Mouse (Mus musculus) embryonic facial prominence, embryonic 10.5 days (tissue): ENCODE results near the gene Nemp2. TPM values are rescaled to one million over a fixed set of nuclear protein-coding genes. Genes with fewer than 3 reads are reported as not detected.

ENCODE experiments used
- DNase-seq: peaks from one replicate; pipeline ENCODE4 v3.0.0-alpha.2; 2017; ENCODE audit warnings: low spot score
- H3K27ac ChIP-seq: fragments of 300-500 bp; sonication (generic); replicated peaks from 2 replicates; pipeline ENCODE4 v1.5.1; 2016; ENCODE audit warnings: mild to moderate bottlenecking
- H3K27me3 ChIP-seq: fragments of 300-500 bp; sonication (generic); replicated peaks from 2 replicates; pipeline ENCODE4 v1.6.1; 2016; ENCODE audit warnings: low read depth, mild to moderate bottlenecking; ENCODE audit not compliant: poor library complexity, severe bottlenecking
- H3K36me3 ChIP-seq: fragments of 300-500 bp; sonication (generic); replicated peaks from 2 replicates; pipeline ENCODE4 v1.6.1; 2016; ENCODE audit warnings: mild to moderate bottlenecking, moderate library complexity
- H3K4me1 ChIP-seq: fragments of 300-500 bp; sonication (generic); 2 replicates; pipeline ENCODE4 v1.6.1; 2016
- H3K4me3 ChIP-seq: fragments of 300-500 bp; sonication (generic); 2 replicates; pipeline ENCODE4 v1.5.1; 2016; ENCODE audit warnings: mild to moderate bottlenecking, moderate library complexity
- H3K9me3 ChIP-seq: fragments of 300-500 bp; sonication (generic); 2 replicates; pipeline ENCODE4 v1.6.1; 2016; ENCODE audit warnings: mild to moderate bottlenecking
- WGBS: fragments of 180-500 bp; shearing (Covaris S2); methylation state at CpG from one replicate; pipeline ENCODE4 v1.1.7; 2016; 5-methylcytosine and 5-hydroxymethylcytosine counted together
- polyA plus RNA-seq: library from polyadenylated mRNA; unstranded; fragments of >200 nt; fragmentation: Nextera tagmentation; extraction: Ambion mirVana; gene quantifications from 2 replicates; pipeline ENCODE4 v1.2.1, GENCODE M21; 2016

Gene Nemp2
- polyA plus RNA-seq, 1 experiment from 2014 or later = 9.4 TPM

DNA sequence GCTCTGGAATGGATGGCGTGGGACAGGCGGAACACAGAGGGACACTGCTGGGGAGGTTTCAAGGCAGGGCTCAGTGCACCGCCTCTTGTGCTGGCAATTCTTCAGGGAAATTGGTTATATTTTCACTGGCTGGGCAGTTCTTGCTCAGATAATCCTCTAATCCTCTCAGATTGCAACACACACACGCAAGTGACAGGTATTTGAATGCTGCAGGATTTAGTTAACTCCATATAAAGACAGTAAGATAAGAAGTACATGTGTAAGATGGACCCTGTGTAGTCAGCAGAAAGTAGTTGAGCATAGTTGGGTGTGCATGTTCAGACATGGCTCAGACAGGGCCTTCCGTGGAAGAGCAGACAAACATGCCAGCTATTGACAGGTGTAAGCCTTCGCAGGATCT lies 3.7 kb downstream of the Nemp2 start:
- Histone ChIP-seq H3K9me3 (no peaks in the 10 kb centered on the region), H3K4me3 (no peak overlapping the region), H3K27me3 (no peaks in the 10 kb centered on the region), H3K4me1 (peaks cover 11% of the 10 kb centered on the region), H3K36me3 (peaks cover 38% of the 10 kb centered on the region), H3K27ac (no peak overlapping the region)
- no peak for DNase-seq
- 90% methylated on average over 6 of the region's 6 CpGs for whole genome bisulfite sequencing

DNA sequence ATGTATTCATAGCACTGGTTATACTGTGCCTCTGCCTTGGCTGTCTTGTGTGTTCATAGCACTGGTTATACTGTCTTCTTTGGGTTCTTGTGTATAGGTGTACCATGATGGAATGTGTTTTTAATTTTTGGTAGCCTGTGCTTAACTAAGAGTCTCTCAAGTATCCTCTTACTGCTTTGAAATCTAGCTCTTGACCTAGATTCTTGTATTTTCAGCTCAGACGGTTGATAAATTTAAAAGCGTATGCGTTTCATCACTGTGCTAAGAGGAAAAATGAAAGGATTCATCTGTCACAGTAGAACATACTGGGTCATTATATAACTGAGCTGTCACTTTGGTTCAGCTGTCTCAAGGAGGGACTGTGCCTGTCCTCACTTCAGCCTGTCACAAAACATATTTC lies 5.4 kb downstream of the Nemp2 start:
- WGBS = 95% methylated on average over 3 of the region's 3 CpGs
- Histone ChIP-seq H3K36me3 (peaks cover 51% of the 10 kb centered on the region), H3K4me3 (no peak overlapping the region), H3K27ac (no peak overlapping the region), H3K27me3 (no peaks in the 10 kb centered on the region), H3K4me1 (peaks cover 11% of the 10 kb centered on the region), H3K9me3 (no peaks in the 10 kb centered on the region)
- no peak for DNase-seq

DNA sequence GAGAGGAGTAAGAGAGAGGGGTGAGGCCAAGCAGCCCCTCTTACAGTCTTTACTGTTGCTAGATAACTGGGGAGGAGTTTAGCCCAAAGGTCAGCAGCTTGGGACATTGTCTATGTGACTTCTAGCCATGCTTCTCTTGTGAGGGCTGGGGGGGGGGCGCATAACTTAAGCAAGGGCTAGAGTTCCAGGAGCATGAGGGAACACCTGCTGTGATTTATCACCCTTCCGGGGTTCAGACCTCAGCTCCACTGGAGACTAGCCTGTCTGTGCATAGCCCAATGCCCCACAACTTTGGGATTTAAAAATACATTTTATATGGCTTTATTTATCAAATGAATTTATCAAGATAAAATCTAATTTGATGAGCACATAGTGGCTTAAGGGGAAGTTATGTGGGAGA lies 7.6 kb downstream of the Nemp2 start:
- DNase-seq = no peak
- Histone ChIP-seq H3K27me3 (no peaks in the 10 kb centered on the region), H3K4me3 (no peak overlapping the region), H3K27ac (no peak overlapping the region), H3K9me3 (no peaks in the 10 kb centered on the region), H3K4me1 (no peaks in the 10 kb centered on the region), H3K36me3 (peaks cover 53% of the 10 kb centered on the region)
- 91% methylated on average over 2 of the region's 2 CpGs for WGBS

DNA sequence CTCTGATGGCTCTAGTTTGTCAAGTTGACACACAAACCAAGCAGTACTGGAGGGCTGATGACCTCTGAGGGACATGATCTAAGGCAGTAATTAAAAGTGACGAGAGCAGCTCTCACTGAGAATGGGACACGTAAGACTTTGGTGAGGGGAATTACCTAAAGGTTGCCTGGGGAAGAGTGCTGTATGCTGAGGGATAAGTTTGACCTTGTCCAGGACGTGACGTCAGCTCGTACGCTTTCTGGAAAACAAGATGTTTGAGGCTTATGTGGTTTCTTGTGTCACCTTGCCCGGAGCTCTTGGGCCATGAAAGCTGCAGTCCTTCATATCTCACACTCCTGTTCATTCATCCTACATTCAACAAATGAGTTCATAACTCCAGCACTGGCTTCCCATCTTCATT lies 8.6 kb downstream of the Nemp2 start:
- no peak for DNase-seq
- Histone ChIP-seq H3K4me3 (no peak overlapping the region), H3K4me1 (no peaks in the 10 kb centered on the region), H3K36me3 (peaks cover 53% of the 10 kb centered on the region), H3K9me3 (no peaks in the 10 kb centered on the region), H3K27me3 (no peaks in the 10 kb centered on the region), H3K27ac (no peak overlapping the region)
- whole genome bisulfite sequencing = 88% methylated on average over 7 of the region's 7 CpGs

DNA sequence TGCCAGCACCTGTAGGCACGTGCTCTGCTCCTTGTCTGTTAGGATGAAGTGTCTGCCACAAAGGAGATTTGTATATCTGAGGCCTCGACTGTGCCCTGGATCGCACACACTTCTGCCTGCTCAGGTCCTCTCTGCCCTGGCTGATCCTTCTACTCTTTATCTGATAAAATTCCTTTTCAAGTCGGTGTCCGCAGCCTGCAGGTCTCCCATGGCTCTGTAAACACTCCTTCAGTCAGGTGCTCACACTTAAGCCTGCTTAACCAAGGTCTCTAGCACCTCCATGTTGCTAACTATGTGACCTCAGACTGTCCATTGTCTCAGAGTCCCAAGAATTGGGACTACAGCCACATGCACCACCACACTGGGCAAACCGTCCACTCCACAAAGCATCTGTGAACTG lies 9.8 kb downstream of the Nemp2 start:
- 89% methylated on average over 6 of the region's 6 CpGs for WGBS
- no peak overlapping the region for H3K4me3 ChIP-seq
- no peaks in the 10 kb centered on the region for H3K9me3 ChIP-seq
- no peak overlapping the region for H3K27ac ChIP-seq
- peaks cover 46% of the 10 kb centered on the region for H3K36me3 ChIP-seq
- no peak for DNase-seq
- no peaks in the 10 kb centered on the region for H3K27me3 ChIP-seq
- H3K4me1 ChIP-seq = no peaks in the 10 kb centered on the region

DNA sequence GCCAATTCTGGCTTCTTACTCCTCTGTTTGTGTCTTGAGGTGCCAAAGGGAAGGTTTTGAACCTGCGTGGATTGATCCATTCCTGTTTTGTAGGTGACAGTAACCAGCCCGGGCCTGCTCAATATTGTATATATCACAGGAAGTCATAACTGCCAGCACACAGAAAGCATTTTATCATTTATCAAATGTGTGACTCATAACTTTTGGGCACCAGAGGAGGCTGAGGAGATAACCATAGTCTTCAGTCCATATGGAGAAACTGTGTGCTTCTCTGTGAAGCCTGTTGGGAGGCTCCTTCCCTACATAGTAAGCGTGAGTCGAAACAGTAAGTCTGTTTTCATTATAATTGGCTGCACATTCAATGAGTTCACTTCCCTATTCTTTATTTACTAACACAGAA lies 10.2 kb downstream of the Nemp2 start:
- 91% methylated on average over 4 of the region's 4 CpGs for WGBS
- H3K9me3 ChIP-seq = no peaks in the 10 kb centered on the region
- H3K4me3 ChIP-seq = no peak overlapping the region
- no peaks in the 10 kb centered on the region for H3K4me1 ChIP-seq
- DNase-seq = no peak
- H3K27me3 ChIP-seq = no peaks in the 10 kb centered on the region
- peaks cover 47% of the 10 kb centered on the region for H3K36me3 ChIP-seq
- H3K27ac ChIP-seq = no peak overlapping the region

DNA sequence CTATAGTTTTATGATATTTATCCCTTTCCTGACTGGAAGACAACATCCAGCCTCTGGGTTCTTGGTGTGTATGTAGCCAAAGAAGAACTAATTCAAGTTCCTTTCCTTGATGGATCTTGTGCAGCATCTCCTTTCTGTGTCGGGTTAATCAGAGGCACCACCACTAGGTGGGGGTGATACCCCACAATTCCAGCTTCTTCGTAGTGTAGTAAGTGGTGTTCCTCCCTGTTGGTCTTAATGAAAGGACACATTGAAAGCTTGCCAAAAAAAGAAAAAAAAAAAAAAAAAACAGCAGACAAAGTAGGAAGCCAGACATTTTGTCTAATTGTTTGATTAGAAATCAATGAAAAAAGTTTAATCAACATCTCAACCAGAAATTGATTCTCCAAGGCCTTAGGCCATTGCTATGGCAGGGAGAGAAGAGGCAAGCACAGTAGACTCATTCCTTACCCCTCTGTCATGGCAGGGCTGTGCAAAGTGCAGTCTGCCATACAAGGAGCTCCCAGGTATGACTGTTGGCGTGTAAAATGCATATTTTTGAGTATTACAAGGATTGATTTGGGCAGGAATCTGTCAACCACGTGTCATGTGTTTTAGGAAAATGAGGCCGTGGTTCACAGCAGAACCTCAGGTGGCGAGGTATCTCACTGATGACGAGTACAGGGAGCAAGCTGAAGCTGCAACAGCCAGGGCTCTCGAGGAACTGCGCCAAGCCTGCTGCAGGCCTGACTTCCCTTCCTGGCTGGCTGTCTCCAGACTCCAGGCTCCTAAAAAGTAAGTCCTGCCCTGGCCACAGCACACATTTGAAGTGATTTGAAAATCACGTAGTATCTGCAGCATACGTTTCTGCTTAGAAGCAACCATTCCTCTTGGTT lies 17.9 kb downstream of the Nemp2 start:
- H3K36me3 ChIP-seq = peaks cover 62% of the 10 kb centered on the region
- H3K4me1 ChIP-seq = peaks cover 11% of the 10 kb centered on the region
- H3K27ac ChIP-seq = no peak overlapping the region
- no peak overlapping the region for H3K4me3 ChIP-seq
- no peaks in the 10 kb centered on the region for H3K9me3 ChIP-seq
- no peaks in the 10 kb centered on the region for H3K27me3 ChIP-seq
- WGBS = 84% methylated on average over 11 of the region's 11 CpGs
- DNase-seq = peak; percentile 66

DNA sequence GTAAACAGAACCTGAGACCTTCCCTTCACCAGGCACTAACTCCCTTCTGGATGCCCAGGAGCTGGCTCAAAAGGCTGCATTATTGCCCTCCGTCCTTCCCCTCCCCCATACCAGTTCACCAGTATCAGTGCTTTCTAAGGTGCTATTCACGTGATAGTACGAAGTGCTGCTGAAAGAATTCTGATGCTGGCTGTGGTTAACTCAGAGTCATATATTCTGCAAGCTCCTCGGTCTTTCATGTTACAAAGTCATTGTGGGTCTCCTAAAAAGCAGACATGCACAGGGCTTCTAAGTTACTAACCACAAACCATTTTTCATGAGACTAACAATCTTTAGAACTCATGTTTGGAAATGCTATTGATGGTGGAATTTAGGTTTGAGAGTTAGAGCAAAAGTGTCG lies 19.6 kb downstream of the Nemp2 start:
- H3K36me3 ChIP-seq = peaks cover 60% of the 10 kb centered on the region
- H3K4me1 ChIP-seq = peaks cover 13% of the 10 kb centered on the region
- H3K9me3 ChIP-seq = no peaks in the 10 kb centered on the region
- H3K27ac ChIP-seq = no peak overlapping the region
- no peak for DNase-seq
- H3K4me3 ChIP-seq = no peak overlapping the region
- WGBS = 90% methylated on average over 5 of the region's 5 CpGs
- H3K27me3 ChIP-seq = no peaks in the 10 kb centered on the region

DNA sequence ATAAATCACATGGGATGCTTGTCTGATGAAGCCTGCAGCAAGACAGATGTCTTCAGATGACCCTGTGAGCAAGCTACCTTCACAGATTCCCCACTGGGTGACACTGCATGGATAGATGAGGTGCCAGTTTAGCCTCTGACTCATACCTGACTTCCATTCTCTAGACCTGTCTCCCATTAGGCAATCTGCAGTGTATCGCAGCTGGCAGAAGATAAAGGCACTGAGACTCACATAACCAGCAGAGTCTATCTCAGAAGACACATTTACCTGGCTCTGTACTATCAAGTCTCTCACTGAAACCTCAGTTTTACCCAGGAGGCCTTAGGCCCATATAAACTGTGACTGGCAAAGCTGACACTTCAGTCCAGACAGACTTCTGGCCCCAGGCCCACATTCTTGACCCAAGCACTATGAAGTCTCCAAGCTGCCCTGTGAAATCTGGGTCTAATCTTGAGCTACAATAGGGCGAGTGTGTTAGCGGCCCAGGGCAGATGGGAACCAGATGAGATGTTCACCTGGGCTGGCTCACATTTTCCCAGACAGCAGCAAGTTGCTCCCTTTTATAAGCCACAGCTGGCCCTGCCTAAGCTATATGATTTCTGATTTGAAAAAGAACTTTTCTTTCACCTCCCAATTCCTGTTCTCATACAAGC lies 22.2 kb downstream of the Nemp2 start:
- 48% methylated on average over 3 of the region's 3 CpGs for WGBS
- H3K9me3 ChIP-seq = no peaks in the 10 kb centered on the region
- peaks cover 38% of the 10 kb centered on the region for H3K36me3 ChIP-seq
- no peaks in the 10 kb centered on the region for H3K27me3 ChIP-seq
- no peak overlapping the region for H3K4me3 ChIP-seq
- peak overlapping the region; percentile 59 for H3K27ac ChIP-seq
- DNase-seq = peak; percentile 80
- peaks cover 13% of the 10 kb centered on the region for H3K4me1 ChIP-seq

DNA sequence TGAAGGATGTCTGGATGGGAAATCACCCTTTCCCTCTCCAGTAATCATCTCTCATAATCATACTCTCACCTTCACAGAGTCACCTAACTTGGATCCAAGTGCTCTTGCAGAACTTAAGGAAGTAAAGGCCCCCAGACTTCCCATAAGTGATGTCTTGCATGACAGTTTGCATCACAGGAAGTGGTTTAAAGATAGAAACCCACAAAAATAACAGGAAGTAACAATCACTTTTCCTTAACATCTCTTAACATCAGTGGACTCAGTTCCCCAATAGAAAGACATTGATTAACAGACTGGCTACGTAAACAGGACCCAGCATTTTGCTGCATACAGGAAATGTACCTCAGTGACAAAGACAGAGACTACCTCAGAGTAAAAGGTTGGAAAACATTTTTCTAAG lies 22.9 kb downstream of the Nemp2 start:
- Histone ChIP-seq H3K27me3 (no peaks in the 10 kb centered on the region), H3K4me3 (no peak overlapping the region), H3K36me3 (peaks cover 38% of the 10 kb centered on the region), H3K9me3 (no peaks in the 10 kb centered on the region), H3K27ac (peak overlapping the region; percentile 40), H3K4me1 (peaks cover 13% of the 10 kb centered on the region)
- 58% methylated on average over 1 of the region's 1 CpGs for WGBS
- DNase-seq = no peak

DNA sequence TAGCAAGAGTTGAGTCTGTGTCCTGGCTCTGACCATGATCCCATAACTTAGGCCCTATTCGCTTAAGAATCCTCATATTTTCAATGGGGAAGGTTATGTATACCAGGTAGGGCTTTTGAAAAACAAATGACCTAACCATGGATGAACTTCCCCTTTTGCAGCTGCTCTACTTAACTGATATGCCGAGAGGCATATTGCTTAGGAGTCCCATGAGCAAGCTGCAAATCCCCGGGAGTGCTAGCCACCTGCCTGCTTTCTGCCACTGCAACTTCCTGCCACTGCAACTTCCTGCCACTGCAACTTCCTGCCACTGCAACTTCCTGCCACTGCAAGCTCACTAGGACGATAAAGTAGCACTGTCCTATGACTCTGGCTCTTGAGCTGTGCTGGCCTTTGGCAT lies 24.6 kb downstream of the Nemp2 start:
- Histone ChIP-seq H3K27me3 (no peaks in the 10 kb centered on the region), H3K4me3 (no peak overlapping the region), H3K4me1 (peaks cover 13% of the 10 kb centered on the region), H3K9me3 (no peaks in the 10 kb centered on the region), H3K36me3 (peaks cover 22% of the 10 kb centered on the region), H3K27ac (no peak overlapping the region)
- 88% methylated on average over 4 of the region's 4 CpGs for WGBS
- DNase-seq = no peak

DNA sequence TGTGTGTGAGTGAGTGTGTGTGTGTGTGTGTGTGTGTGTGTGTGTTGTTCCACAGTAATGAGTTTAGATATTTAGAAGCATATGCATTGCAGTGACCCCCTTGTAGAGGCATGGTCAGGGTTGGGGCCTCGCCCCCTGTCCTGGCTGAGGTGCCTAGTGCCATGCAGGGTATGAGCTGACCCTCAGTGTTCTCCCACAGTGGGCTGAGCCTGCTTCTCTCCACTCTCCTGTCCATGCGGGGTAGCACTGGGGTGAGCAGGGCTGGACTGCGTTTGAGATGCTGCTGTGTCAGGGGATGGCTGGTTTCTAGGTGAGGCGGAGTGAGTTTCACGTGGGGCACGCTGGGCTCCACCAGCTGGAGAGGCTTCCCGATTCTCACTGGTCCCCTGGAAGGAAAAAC lies 27.7 kb downstream of the Nemp2 start:
- Histone ChIP-seq H3K4me3 (no peak overlapping the region), H3K9me3 (no peaks in the 10 kb centered on the region), H3K27me3 (no peaks in the 10 kb centered on the region), H3K36me3 (no peaks in the 10 kb centered on the region), H3K27ac (no peak overlapping the region), H3K4me1 (peaks cover 4% of the 10 kb centered on the region)
- 87% methylated on average over 7 of the region's 7 CpGs for WGBS
- DNase-seq = no peak

DNA sequence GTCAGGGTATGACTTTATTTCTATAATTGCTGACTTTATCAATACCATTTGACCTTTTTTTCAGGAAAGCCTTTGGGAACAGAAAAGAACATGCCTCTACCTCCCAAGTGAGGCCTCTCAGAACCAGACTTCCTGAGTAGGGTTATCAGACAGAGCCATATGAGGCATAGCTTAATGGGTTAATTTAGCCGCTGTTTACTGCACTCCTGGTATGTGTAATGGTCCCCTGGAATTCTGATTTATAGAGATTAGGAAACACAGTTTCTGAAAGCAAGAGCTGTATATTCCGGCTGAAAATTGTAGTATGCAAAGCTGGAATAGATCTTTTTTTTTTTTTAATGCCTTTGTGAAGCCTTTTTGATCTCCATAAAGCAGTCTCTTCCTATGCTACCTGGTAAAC lies 29.8 kb downstream of the Nemp2 start:
- no peaks in the 10 kb centered on the region for H3K9me3 ChIP-seq
- no peak overlapping the region for H3K27ac ChIP-seq
- H3K4me1 ChIP-seq = no peaks in the 10 kb centered on the region
- H3K36me3 ChIP-seq = no peaks in the 10 kb centered on the region
- H3K4me3 ChIP-seq = no peak overlapping the region
- WGBS = 86% methylated on average over 2 of the region's 2 CpGs
- DNase-seq = no peak
- H3K27me3 ChIP-seq = no peaks in the 10 kb centered on the region
